Mouse (Mus musculus) testis, adult 2 months (tissue): ENCODE measurements at regions not wholly inside any gene's neighbourhood (a gene's known extent, or its start where the extent isn't known, plus 50 kb on each side); places are given as distances from the start of the nearest gene placed in this dataset.

ENCODE experiments used
- CTCF ChIP-seq: fragments of 200-500 bp; IDR thresholded peaks from 2 replicates; pipeline ENCODE4 v1.5.1; 2012; ENCODE audit warnings: low read depth, mild to moderate bottlenecking, inconsistent platforms, low read length, moderate library complexity; ENCODE audit not compliant: control insufficient read depth, insufficient read depth, insufficient replicate concordance
- POLR2A ChIP-seq: fragments of 200-500 bp; IDR thresholded peaks from 2 replicates; pipeline ENCODE4 v1.6.1; 2012; ENCODE audit warnings: low read depth, mild to moderate bottlenecking, inconsistent platforms, low read length, moderate library complexity; ENCODE audit not compliant: control insufficient read depth

- no peak for TF ChIP-seq CTCF
- no peak for TF ChIP-seq POLR2A
Observed at GRCm38 (mm10) chr12:25453356-25453755, 356.4 kb upstream of the Id2 start.
